Mouse (Mus musculus) limb, embryonic 12.5 days (tissue): ENCODE results near the gene Axin1. TPM values are rescaled to one million over a fixed set of nuclear protein-coding genes. Genes with fewer than 3 reads are reported as not detected.
A peak's percentile ranks its signal among the peaks of the same experiment; 100 is the strongest.

ENCODE experiments used
- ATAC-seq: fragments of 200-750 bp; cut with Nextera tagmentation; 2 replicates; pipeline ENCODE4 v1.8.0; 2017; ENCODE audit warnings: low read depth, moderate TSS enrichment; ENCODE audit not compliant: insufficient number of reproducible peaks, insufficient read depth, low FRiP score, low TSS enrichment
- H3K27ac ChIP-seq: fragments of 300-500 bp; sonication (generic); 2 replicates; pipeline ENCODE4 v1.5.1; 2016; ENCODE audit warnings: mild to moderate bottlenecking, moderate library complexity
- H3K27me3 ChIP-seq: fragments of 300-500 bp; sonication (generic); 2 replicates; pipeline ENCODE4 v1.6.1; 2016; ENCODE audit warnings: mild to moderate bottlenecking, moderate library complexity
- H3K36me3 ChIP-seq: fragments of 300-500 bp; sonication (generic); 2 replicates; pipeline ENCODE4 v1.6.1; 2016; ENCODE audit warnings: mild to moderate bottlenecking, moderate library complexity
- H3K4me1 ChIP-seq: fragments of 300-500 bp; sonication (generic); replicated peaks from 2 replicates; pipeline ENCODE4 v1.6.1; 2016
- H3K4me2 ChIP-seq: fragments of 300-500 bp; sonication (generic); 2 replicates; pipeline ENCODE4 v1.6.1; 2016; ENCODE audit warnings: mild to moderate bottlenecking, moderate library complexity
- H3K4me3 ChIP-seq: fragments of 300-500 bp; sonication (generic); replicated peaks from 2 replicates; pipeline ENCODE4 v1.5.1; 2016; ENCODE audit warnings: mild to moderate bottlenecking
- H3K9ac ChIP-seq: fragments of 300-500 bp; sonication (generic); replicated peaks from 2 replicates; pipeline ENCODE4 v1.6.1; 2016; ENCODE audit warnings: mild to moderate bottlenecking, moderate library complexity
- H3K9me3 ChIP-seq: fragments of 300-500 bp; sonication (generic); 2 replicates; pipeline ENCODE4 v1.6.1; 2016; ENCODE audit warnings: mild to moderate bottlenecking, moderate library complexity
- WGBS: fragments of 180-500 bp; shearing (Covaris S2); methylation state at CpG from one replicate; pipeline ENCODE4 v1.1.7; 2016; 5-methylcytosine and 5-hydroxymethylcytosine counted together
- polyA plus RNA-seq: library from polyadenylated mRNA; unstranded; fragments of >200 nt; fragmentation: Nextera tagmentation; extraction: Ambion mirVana; gene quantifications from 2 replicates; pipeline ENCODE4 v1.2.1, GENCODE M21; 2016

The Axin1 gene
- polyA plus RNA-seq, 1 experiment from 2014 or later, result 28.3 TPM

DNA sequence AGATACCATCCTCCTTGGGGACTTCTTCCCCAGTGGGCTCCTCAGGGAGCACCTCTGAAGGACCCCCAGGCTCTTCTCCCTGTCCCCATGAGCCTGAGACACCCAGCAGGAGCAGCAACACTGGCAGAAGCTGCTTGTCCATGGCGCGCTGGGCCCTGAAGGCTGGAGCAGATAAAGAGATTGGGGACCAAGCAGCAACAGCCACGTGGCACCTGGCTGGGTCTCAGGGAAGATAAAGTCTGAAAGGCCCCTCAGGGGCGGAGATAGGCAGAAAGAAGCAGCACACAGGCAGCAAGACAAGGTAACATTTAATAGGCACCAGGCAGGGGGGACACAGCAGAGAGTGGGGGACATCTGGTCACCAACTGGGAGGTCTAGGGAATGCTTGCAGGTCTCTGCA lies 60.4 kb downstream of the Axin1 start, which contains the start of gene Pdia2:
Gene Pdia2, minus strand, starts transcription at position 196 of the 400 bp plus-strand sequence.
- H3K36me3 ChIP-seq, result peaks cover 46% of the 10 kb centered on the region
- H3K4me2 ChIP-seq, result no peak within 1 kb of the TSS
- peaks cover 60% of the 10 kb centered on the region for H3K27me3 ChIP-seq
- no peak within 1 kb of the TSS for H3K4me3 ChIP-seq
- no peaks in the 10 kb centered on the region for H3K9me3 ChIP-seq
- H3K4me1 ChIP-seq, result peaks cover 27% of the 10 kb centered on the region
- no peak within 1 kb of the TSS for H3K9ac ChIP-seq
- no peak for ATAC-seq
- no peak within 1 kb of the TSS for H3K27ac ChIP-seq
- 80% methylated on average over 4 of the region's 4 CpGs for WGBS

DNA sequence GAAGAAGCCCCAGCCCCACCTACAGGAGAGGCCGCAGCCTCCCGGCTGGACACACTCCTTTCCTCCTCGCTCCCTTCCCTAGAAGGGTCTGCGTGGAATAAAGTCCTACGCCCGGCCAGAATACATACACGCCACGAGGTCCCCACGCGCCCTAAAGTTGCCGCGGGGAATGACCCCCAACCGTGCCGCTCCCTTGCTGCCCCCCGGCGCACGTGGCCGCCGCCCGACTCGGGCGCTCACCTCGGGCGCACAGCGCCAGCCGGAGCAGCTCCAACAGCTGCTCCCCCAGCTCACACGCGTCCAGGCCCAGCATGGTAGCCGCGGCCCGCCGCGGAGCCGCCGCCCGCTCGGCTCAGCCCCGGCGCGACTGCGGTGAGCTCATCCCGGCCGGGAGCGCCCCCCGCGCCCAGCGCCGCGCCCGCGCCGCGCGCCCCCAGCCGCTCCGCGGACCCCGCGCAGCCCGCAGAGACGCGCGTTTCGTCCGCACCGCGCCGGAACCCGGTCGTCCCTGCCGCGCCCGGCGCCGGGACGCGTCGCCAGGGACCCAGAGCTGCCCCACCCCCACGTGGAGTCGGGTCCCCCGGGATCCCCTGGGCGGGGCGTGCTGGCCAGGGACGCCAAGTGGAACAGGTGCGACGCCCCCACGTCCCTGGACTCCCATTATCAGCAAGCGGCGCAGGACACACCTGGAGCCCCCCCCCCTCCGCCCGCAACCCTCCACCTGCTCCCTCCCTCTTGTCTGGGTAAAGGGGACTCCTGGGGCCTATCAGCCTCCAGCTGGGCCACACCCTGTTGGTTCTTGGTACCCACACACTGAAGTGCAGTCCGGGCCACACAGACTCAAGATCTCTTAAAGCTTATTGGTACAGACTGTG lies 62.6 kb downstream of the Axin1 start:
- H3K4me2 ChIP-seq, result peak overlapping the region; percentile 94
- no peak overlapping the region for H3K27ac ChIP-seq
- 1% methylated on average over 73 of the region's 92 CpGs for WGBS
- peaks cover 25% of the 10 kb centered on the region for H3K36me3 ChIP-seq
- no peaks in the 10 kb centered on the region for H3K9me3 ChIP-seq
- H3K4me3 ChIP-seq, result peak overlapping the region; percentile 55
- peak overlapping the region; percentile 58 for H3K9ac ChIP-seq
- ATAC-seq, result no peak
- peaks cover 81% of the 10 kb centered on the region for H3K27me3 ChIP-seq
- H3K4me1 ChIP-seq, result peaks cover 38% of the 10 kb centered on the region

DNA sequence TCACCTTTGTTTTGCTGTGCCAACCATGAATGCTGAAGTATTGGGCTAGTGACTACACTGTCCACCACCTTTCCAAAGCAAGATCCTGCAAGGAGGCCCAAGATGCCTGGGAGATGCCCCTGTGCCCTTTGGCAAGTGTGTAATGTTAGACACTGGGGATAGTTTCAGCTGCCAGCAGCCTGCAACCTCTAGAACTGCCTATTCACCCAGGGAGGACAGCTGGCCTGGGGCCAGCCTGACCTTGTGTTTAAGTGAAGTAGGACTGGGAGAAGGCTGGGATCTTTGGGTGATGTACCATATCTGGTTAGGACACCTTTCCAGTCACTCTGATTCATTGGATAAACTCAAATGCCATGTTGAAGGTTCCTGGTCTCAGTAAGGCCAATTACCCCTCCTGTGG lies 63.5 kb downstream of the Axin1 start:
- no peaks in the 10 kb centered on the region for H3K9me3 ChIP-seq
- no peak overlapping the region; the same call in 1 of the 2 replicates for H3K4me2 ChIP-seq
- H3K27ac ChIP-seq, result no peak overlapping the region
- peaks cover 82% of the 10 kb centered on the region for H3K27me3 ChIP-seq
- H3K9ac ChIP-seq, result no peak overlapping the region
- H3K4me3 ChIP-seq, result no peak overlapping the region; the same call in 1 of the 2 replicates
- no peak for ATAC-seq
- peaks cover 38% of the 10 kb centered on the region for H3K4me1 ChIP-seq
- H3K36me3 ChIP-seq, result peaks cover 15% of the 10 kb centered on the region

DNA sequence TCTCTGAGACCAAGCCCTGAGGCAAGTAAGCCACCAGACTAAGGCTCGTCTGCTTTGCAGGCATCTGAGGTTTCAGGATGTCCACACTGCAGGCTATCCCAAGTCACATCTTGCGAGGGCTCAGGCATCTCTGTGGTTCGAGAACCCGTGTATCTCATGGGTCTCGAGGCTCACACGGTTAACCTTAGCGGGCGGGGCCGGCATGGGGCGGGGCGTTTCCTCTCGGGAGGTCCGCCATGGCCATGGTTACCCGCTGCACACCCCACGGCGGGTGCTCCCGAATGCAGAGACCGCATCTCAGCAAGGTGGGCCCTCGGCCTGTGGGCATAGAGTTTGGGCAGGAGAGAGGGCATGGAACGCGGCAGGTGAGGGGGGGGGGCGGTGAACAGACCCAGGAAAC lies 64.2 kb downstream of the Axin1 start, which contains the start of gene Rgs11:
Gene Rgs11, plus strand, starts transcription at position 215 of the 400 bp plus-strand sequence.
- H3K27ac ChIP-seq, result no peak within 1 kb of the TSS
- no peaks in the 10 kb centered on the region for H3K9me3 ChIP-seq
- 3% methylated on average over 22 of the region's 22 CpGs for WGBS
- H3K9ac ChIP-seq, result peak within 1 kb of the TSS; percentile 55
- peaks cover 80% of the 10 kb centered on the region for H3K27me3 ChIP-seq
- ATAC-seq, result no peak
- H3K4me3 ChIP-seq, result peak within 1 kb of the TSS; percentile 54
- H3K4me1 ChIP-seq, result peaks cover 38% of the 10 kb centered on the region
- H3K36me3 ChIP-seq, result peaks cover 8% of the 10 kb centered on the region
- H3K4me2 ChIP-seq, result peak within 1 kb of the TSS; percentile 97

DNA sequence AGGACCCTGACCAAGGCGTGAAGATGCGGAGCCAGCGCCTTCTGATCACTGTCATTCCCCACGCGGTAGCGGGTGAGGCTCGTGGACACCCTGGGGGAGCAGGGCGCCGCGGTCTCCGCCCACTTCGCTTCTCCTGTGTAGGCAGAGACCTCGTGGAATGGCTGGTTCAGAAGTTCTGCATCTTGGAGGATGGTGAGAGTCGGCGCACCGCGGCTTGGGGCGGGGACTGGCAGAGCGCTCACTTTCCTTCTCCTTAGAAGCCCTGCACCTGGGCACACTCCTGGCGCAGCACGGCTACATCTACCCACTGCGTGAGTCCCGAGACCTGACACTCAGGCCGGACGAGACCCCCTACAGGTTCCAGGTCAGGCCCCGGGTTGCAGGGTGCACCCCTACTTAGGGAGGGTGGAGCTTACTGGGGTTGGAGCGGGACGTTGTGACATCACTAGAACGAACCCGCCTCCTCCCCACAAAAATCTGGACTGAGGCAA lies 64.9 kb downstream of the Axin1 start:
- ATAC-seq, result no peak
- H3K4me2 ChIP-seq, result peak overlapping the region; percentile 97
- WGBS, result 0% methylated on average over 30 of the region's 30 CpGs
- H3K4me1 ChIP-seq, result peaks cover 38% of the 10 kb centered on the region
- H3K9ac ChIP-seq, result peak overlapping the region; percentile 55
- H3K27me3 ChIP-seq, result peaks cover 77% of the 10 kb centered on the region
- H3K27ac ChIP-seq, result no peak overlapping the region
- H3K36me3 ChIP-seq, result peaks cover 2% of the 10 kb centered on the region; the same call in 1 of the 2 replicates
- H3K9me3 ChIP-seq, result no peaks in the 10 kb centered on the region
- H3K4me3 ChIP-seq, result peak overlapping the region; percentile 54

DNA sequence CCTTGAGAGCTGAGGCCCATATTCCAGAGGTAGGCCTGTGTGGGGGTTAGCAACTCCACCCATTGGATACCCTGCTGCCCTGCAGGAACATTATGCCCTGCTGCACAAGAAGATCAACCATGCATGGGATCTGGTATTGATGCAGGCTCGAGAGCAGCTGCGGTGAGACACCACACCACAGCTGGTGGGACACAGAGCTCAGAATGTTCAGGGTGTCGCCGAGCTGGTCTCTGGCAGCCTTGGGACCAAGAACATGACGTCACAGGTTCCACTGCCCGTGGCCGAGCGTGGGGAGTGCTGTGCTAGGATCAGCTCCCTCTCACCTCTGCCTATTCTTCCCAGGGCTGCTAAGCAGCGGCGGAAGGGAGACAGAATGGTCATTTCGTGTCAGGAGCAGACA lies 66.3 kb downstream of the Axin1 start:
- H3K27ac ChIP-seq, result no peak overlapping the region
- peaks cover 63% of the 10 kb centered on the region for H3K27me3 ChIP-seq
- H3K4me1 ChIP-seq, result peaks cover 38% of the 10 kb centered on the region
- H3K9ac ChIP-seq, result no peak overlapping the region; the same call in 1 of the 2 replicates
- H3K9me3 ChIP-seq, result no peaks in the 10 kb centered on the region
- no peaks in the 10 kb centered on the region for H3K36me3 ChIP-seq
- WGBS, result 26% methylated on average over 11 of the region's 11 CpGs
- peak overlapping the region; percentile 13 for H3K4me2 ChIP-seq
- H3K4me3 ChIP-seq, result no peak overlapping the region
- ATAC-seq, result no peak

DNA sequence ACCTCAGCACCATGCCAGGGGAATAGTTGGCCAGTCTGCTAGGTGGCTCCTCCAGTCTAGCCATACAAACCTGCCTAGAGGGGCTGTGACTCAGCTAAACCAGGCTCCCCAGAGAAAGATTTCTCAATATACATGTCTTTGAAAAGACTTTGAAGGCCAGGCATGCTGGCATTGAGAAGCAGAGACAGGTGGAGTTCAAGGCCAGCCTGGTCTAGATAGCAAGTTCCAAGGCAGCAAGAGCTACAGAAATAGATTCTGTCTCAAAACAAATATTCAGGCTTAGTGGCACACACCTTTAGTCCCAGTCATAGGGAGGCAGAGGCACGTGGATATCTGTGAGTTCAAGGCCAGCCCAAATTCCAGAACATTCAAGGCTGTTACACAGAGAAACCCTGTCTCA lies 67.9 kb downstream of the Axin1 start:
- no peak overlapping the region for H3K9ac ChIP-seq
- no peak overlapping the region for H3K4me3 ChIP-seq
- no peak overlapping the region for H3K4me2 ChIP-seq
- H3K27ac ChIP-seq, result no peak overlapping the region
- peaks cover 27% of the 10 kb centered on the region for H3K4me1 ChIP-seq
- H3K36me3 ChIP-seq, result no peaks in the 10 kb centered on the region
- ATAC-seq, result no peak
- peaks cover 52% of the 10 kb centered on the region for H3K27me3 ChIP-seq
- 69% methylated on average over 1 of the region's 1 CpGs for WGBS
- no peaks in the 10 kb centered on the region for H3K9me3 ChIP-seq

DNA sequence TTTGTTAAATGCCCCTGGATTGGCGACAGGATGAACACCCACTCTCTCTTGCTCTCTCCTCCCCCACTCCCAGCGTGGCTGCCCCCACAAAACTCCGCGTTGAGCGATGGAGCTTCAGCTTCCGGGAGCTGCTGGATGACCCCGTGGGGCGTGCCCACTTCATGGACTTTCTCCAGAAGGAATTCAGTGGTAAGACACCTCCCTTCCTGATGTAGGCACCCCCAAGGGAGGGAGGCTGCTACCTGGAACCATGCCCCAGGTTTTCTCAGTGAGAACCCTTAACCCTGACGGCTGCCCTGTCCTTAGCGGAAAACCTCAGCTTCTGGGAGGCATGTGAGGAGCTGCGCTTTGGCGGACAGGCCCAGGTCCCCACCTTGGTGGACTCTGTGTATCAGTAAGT lies 69.2 kb downstream of the Axin1 start, which contains the start of gene Arhgdig:
Gene Arhgdig, minus strand, starts transcription at position 101 of the 400 bp plus-strand sequence.
- Histone ChIP-seq H3K4me1 (peaks cover 23% of the 10 kb centered on the region), H3K4me2 (no peak within 1 kb of the TSS), H3K4me3 (no peak within 1 kb of the TSS), H3K9ac (no peak within 1 kb of the TSS), H3K27me3 (peaks cover 39% of the 10 kb centered on the region), H3K27ac (no peak within 1 kb of the TSS), H3K9me3 (no peaks in the 10 kb centered on the region), H3K36me3 (0 out of 2 replicates have a peak, but pooled peaks cover under 1% of the 10 kb centered on the region)
- no peak for ATAC-seq
- WGBS, result 90% methylated on average over 12 of the region's 12 CpGs

DNA sequence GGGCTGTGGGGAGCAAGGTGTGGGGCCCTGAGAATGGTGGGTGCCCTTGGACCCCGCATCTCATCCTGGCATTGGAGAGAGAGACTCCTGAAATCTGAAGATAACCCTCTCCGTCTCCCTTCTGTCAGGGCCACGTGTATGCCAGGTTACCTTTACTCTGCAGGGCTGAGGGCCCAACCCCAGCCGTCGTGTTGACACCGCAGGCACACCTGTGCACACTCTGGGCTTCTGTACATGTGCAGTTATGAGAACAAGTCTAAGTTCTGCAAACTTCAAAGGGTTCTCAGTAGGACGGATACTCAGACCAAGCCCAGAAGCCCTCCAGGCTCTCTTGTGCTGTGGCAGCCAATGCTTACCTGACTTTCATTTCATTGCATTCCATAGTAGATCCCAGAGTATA lies 73.8 kb downstream of the Axin1 start:
- Histone ChIP-seq H3K27ac (no peak overlapping the region), H3K4me2 (no peak overlapping the region), H3K9me3 (no peaks in the 10 kb centered on the region), H3K27me3 (peaks cover 5% of the 10 kb centered on the region; the same call in 1 of the 2 replicates), H3K9ac (no peak overlapping the region), H3K4me3 (no peak overlapping the region), H3K4me1 (no peaks in the 10 kb centered on the region), H3K36me3 (peaks cover 31% of the 10 kb centered on the region)
- WGBS, result 89% methylated on average over 7 of the region's 7 CpGs
- no peak for ATAC-seq

DNA sequence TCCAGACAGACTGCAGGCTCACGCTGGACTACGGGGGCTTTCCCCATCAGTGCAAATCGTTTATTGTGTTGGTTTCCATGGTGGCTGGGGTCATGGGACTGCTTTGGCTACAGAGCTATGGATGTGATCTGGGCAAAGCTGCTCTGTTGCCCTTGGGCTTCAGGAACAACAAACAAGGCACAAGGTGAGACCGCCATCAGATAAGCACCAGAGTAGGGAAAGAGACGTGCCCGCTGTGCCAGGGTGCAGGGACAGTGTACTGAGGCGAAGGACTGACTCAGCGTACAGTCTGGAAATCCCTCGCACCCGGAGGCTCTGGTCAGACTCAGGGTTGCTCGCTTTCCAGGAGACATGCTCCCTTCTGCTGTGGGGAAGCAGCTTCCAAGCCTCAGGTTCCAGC lies 74.2 kb downstream of the Axin1 start:
- Histone ChIP-seq H3K4me1 (no peaks in the 10 kb centered on the region), H3K27me3 (peaks cover 5% of the 10 kb centered on the region; the same call in 1 of the 2 replicates), H3K9me3 (no peaks in the 10 kb centered on the region), H3K4me2 (no peak overlapping the region), H3K9ac (no peak overlapping the region), H3K27ac (no peak overlapping the region), H3K4me3 (no peak overlapping the region), H3K36me3 (peaks cover 31% of the 10 kb centered on the region)
- no peak for ATAC-seq
- 89% methylated on average over 11 of the region's 11 CpGs for WGBS

DNA sequence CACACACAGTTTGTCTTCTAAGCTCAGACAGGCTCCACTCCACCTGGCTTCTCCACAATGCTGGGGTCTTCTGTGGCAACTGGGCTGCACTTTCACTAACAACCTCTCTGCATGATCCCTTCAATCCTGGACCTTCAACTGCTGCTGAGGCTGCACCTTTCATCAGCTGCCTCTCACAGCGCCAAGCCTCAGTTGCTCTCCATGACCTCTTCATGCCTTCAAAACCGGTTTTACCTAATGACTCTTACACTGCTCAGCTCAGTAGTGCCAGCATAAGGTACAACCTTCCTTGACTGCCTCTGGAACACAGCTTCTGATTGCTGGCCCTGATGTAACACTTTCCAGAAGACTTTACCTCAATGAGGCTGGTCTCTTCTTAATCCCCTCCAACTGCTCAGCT lies 83.0 kb downstream of the Axin1 start:
- 76% methylated on average over 2 of the region's 2 CpGs for WGBS
- H3K9ac ChIP-seq, result no peak overlapping the region
- H3K27ac ChIP-seq, result no peak overlapping the region
- H3K4me2 ChIP-seq, result no peak overlapping the region
- H3K4me1 ChIP-seq, result no peaks in the 10 kb centered on the region
- peaks cover 12% of the 10 kb centered on the region for H3K36me3 ChIP-seq
- no peaks in the 10 kb centered on the region for H3K9me3 ChIP-seq
- no peak for ATAC-seq
- H3K4me3 ChIP-seq, result no peak overlapping the region
- no peaks in the 10 kb centered on the region for H3K27me3 ChIP-seq
